Mouse (Mus musculus) brown adipose tissue, adult 24 weeks (tissue): ENCODE results near the gene Nqo1. TPM values are rescaled to one million over a fixed set of nuclear protein-coding genes. Genes with fewer than 3 reads are reported as not detected.
A peak's percentile ranks its signal among the peaks of the same experiment; 100 is the strongest.

Experiments used
- H3K27ac ChIP-seq: fragments of 200-500 bp; replicated peaks from 2 replicates; pipeline ENCODE4 v1.5.1; 2012; ENCODE audit warnings: low read depth, mild to moderate bottlenecking, low read length
- H3K4me1 ChIP-seq: fragments of 200-500 bp; 2 replicates; pipeline ENCODE4 v1.6.1; 2012; ENCODE audit warnings: low read length, mixed read lengths; ENCODE audit not compliant: control insufficient read depth, insufficient read depth, insufficient read length
- H3K4me3 ChIP-seq: fragments of 200-500 bp; 2 replicates; pipeline ENCODE4 v1.5.1; 2012; ENCODE audit warnings: low read depth, mild to moderate bottlenecking, low read length, moderate library complexity; ENCODE audit not compliant: insufficient read depth
- polyA plus RNA-seq: library from polyadenylated mRNA; stranded (reverse); fragments of >200 nt; gene quantifications from 2 replicates; pipeline ENCODE4 v1.2.4, GENCODE M21; 2012; ENCODE audit not compliant: missing spikeins, insufficient read depth, insufficient read length

The Nqo1 gene
- polyA plus RNA-seq, 1 experiment, result 2.9 TPM

DNA sequence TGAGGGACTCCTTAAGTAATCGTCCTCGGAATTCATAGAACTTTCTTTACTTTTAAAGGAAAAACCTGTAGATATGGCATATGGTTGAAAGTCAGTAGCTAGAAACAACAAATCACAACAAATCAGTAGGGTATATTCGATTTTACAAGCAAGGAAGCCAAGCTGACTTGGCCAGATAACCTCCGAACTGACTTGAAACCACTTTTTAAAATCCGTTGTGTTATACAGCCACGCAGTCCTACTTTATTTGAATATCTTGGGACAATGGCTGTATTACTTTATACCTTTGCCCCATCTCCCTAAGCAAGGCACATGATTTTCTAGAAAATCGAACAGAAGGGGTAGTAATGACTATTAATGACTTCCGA, 22.2 kb upstream of the Nqo1 start:
- Histone ChIP-seq H3K27ac (no peak overlapping the region), H3K4me3 (no peak overlapping the region), H3K4me1 (no peaks in the 10 kb centered on the region)

DNA sequence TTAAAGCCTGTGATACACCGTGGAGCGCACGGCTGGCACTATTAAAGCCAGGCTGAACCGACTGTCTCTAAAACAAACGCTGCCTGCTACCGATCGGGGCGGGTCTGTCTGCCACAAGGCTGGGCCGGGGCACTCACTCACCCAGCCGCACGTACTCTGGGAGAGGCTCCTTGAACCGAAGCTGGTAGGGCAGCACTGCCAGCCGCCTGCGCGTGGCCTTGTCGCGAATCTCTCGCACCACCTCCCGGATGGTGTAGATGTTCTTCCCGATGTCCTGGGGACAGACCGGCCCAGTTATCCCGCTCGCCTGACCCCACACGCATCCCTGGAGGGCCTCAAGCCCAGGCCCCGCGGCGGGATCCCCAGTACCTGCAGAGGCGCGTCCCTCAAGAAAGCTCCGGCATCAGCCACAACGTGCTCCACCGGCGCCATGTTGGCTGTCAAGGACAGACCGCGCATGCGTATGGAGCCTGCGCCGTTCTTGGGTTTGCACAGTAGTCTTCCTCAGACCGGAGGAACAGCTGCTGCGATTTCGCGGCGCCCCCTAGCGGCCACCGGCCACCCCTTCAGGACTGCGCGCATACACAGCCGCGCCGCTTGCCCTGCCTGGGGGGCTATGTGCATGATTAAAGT, 21.7 kb upstream of the Nqo1 start, which contains the start of gene Nob1:
Gene Nob1, minus strand, starts transcription at position 455 of the 633 bp plus-strand sequence.
- Histone ChIP-seq H3K27ac (no peak within 1 kb of the TSS), H3K4me3 (peak within 1 kb of the TSS; percentile 90), H3K4me1 (no peaks in the 10 kb centered on the region)

DNA sequence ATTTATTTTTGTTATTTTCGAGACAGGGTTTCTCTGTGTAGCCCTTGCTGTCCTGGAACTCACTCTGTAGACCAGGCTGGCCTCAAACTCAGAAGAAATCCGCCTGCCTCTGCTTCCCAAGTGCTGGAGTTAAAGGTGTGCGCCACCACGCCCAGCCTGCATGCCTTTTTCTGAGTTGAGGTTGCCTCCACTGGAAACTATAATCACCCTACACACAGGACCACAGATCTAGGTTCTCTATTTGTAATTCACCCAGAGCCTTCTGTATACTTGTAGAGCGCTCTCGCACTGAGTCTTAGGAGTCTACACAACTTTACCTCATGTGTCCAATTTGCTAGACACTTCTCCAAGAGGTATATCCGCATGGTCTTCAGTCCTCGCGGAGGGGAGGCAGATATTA, 21.2 kb upstream of the Nqo1 start:
- Histone ChIP-seq H3K4me1 (no peaks in the 10 kb centered on the region), H3K4me3 (peak overlapping the region; percentile 90), H3K27ac (no peak overlapping the region)

DNA sequence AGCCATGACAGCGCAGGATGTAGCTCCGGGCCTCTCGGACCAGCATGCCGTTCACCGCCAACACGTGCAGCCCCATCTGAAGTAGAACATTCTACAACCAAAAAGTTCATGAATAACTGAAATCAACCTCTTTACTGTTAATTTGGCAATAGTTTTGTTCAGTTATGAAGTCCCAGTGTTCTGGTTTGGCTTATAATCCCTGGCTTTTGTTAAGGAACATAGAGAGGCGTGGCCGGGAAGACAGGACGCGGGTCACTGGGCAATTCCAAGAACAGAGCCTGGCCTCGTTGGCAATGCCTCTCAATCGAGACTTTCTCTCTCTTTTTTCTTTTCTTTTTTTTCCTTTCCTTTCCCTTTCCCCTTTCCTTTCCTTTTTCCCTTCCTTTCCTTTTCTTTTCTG, 14.0 kb upstream of the Nqo1 start:
- no peak overlapping the region for H3K4me3 ChIP-seq

DNA sequence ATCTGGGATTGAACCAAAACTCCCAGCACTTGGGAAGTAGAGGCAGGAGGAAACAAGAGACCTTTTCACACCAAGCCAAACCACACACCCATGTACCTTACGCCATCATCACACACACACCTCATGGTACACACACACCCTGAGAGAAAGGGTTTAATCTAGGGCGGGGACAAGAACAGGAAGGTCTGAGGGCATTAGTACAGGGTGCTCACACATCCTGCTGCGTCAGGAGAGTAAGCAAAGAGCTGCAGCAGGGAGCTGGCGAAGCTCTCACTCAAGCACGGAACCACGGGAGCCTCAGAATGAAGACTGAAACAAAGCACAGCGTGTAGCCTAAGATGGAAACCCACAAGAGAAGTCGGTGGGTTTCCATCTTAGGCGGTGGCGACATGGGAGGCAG, 10.9 kb upstream of the Nqo1 start:
- H3K27ac ChIP-seq, result no peak overlapping the region
- H3K4me3 ChIP-seq, result no peak overlapping the region
- no peaks in the 10 kb centered on the region for H3K4me1 ChIP-seq

More for the DNA sequence above, 14.0 kb upstream of the Nqo1 start:
- no peak overlapping the region for H3K27ac ChIP-seq
- H3K4me1 ChIP-seq, result no peaks in the 10 kb centered on the region

DNA sequence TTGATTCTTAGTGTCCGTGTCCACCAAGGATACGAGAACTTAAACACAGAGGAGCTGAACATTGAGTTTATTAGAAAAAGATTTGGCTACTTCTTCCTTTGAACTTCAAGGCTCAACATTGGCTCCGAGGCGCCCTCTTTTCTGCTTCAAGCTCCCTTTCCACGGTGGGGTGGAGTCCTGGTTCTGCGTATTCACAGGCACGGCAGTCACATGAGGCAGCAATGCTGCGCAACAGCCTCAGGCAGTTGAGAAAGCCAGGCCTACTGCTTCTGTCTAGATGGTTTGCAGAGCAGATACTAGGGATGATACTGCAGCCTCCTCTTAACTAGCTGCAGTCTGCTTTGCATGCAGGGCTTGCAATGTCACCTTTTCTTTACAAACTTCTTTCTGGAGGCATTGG, 9.5 kb upstream of the Nqo1 start:
- H3K27ac ChIP-seq, result no peak overlapping the region
- no peaks in the 10 kb centered on the region for H3K4me1 ChIP-seq
- H3K4me3 ChIP-seq, result no peak overlapping the region

DNA sequence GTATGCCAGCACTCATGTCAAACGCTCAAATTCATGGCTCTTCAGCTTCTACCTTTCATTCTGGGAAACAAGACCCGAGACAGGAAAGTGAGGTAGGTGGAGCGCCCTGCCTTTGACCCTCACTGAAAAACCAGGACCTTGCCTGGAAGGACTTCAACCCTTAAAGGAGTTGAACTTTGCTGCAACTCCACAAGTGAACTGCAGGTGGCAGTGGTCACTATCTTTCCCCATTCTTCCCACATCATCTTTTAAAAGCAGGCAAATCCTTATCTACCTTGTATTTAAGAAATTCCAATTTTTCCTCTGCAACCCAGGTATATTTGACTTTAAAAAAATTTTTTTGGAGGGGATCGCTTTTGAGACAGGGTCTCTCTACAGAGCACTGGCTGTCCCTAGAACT, 8.4 kb upstream of the Nqo1 start:
- no peak overlapping the region for H3K27ac ChIP-seq
- H3K4me3 ChIP-seq, result no peak overlapping the region
- no peaks in the 10 kb centered on the region for H3K4me1 ChIP-seq

DNA sequence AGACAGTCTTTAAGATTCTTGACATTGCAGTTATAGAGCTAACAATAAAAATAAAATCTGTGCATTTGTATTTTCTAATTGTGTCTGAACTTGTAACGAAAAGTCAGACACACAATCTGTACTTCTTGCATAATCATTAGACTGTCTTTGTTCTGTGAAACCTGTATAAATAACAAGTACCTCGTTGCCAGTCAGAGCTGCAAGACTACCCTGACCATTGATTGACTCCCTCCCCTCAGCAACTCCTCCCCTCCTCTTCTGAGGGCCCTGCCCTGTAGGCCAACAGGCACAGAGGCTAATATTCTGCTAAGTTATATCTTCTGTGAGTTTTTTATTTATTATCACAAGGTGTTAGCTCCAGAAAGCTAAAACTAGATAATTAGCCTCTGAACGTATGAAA, 2.9 kb upstream of the Nqo1 start:
- no peak overlapping the region for H3K27ac ChIP-seq

DNA sequence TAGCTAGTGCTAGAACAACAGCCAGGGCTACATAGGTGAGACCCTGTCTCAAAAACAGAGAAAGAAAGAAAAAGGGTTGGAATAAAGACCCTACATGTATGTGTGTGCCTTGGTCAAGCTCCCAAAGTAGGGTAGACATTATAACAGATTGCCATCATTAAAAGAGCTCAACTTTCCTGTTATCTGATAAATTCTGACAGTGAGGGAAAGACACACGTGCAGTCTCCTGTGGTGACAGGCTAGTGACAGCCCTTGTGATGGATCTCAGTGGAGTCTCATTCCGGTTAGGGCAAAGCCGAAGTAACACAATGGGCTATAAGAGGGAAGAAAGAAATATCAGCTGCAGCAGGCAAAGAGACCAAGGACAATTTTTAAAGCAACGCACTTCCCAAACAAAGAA, 1.1 kb upstream of the Nqo1 start:
- Histone ChIP-seq H3K27ac (no peak overlapping the region), H3K4me1 (no peaks in the 10 kb centered on the region), H3K4me3 (no peak overlapping the region)

More for the DNA sequence above, 2.9 kb upstream of the Nqo1 start:
- Histone ChIP-seq H3K4me1 (no peaks in the 10 kb centered on the region), H3K4me3 (no peak overlapping the region)

DNA sequence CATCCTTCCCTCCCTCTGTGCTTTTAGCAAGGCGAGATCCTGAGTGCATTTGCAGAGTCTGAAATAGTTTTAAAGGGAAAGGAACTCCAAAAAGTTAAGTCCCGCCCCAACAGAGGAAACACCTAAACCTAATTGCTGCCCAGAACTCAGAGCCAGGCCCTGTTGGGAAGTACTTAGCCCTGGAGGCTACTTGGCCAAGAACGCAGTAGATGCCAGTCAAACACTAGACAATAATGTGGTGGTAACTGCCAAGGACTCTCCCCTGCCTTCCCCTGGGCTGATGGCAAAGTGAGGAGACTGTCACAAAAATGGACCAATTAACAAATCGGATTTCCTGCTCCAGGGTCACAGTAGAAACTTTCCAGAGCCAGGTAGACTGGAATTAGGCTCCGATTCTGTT, 1.1 kb downstream of the Nqo1 start:
- no peak overlapping the region for H3K4me3 ChIP-seq

DNA sequence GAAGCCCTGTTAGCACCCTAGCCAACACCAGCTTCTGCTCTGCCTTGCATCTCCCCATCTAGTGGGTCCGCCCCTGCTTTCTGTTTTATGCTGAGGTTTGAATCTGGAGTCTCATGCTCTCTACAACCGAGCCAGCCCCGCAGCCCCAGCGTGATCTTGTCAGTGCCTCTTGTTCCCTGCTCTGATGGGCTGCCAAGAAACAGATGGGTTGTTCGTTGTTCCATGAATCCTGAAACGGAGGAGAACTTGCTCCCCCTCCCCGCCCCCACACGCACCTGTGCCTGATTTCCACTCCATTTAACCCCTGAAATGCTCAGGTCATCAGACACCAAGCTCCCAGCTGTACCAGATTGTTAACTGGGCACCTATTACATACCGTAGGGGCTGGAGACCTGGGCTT, 3.5 kb downstream of the Nqo1 start:
- H3K4me3 ChIP-seq, result no peak overlapping the region
- no peaks in the 10 kb centered on the region for H3K4me1 ChIP-seq
- H3K27ac ChIP-seq, result no peak overlapping the region

More for the DNA sequence above, 1.1 kb downstream of the Nqo1 start:
- Histone ChIP-seq H3K4me1 (no peaks in the 10 kb centered on the region), H3K27ac (no peak overlapping the region)

DNA sequence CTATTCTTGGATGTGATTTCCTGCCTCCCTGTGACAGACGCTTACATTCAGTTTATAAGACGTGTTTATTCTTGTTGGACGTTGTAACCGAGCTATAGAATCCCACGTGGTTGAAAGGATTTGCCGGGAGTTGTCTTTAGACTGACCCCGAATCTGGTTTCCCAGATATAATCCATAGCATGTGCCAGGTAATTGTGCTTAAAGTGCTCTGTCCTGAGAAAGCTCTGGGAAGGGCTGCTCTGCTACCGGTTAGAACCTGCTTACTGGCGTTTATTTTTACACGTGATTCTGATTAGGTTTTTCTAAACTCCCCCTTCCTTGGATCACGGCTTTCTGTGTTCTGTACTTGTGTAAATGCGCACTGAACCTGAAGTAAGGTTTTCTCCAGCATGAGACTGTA, 5.3 kb downstream of the Nqo1 start:
- Histone ChIP-seq H3K4me3 (no peak overlapping the region), H3K27ac (no peak overlapping the region), H3K4me1 (no peaks in the 10 kb centered on the region)

DNA sequence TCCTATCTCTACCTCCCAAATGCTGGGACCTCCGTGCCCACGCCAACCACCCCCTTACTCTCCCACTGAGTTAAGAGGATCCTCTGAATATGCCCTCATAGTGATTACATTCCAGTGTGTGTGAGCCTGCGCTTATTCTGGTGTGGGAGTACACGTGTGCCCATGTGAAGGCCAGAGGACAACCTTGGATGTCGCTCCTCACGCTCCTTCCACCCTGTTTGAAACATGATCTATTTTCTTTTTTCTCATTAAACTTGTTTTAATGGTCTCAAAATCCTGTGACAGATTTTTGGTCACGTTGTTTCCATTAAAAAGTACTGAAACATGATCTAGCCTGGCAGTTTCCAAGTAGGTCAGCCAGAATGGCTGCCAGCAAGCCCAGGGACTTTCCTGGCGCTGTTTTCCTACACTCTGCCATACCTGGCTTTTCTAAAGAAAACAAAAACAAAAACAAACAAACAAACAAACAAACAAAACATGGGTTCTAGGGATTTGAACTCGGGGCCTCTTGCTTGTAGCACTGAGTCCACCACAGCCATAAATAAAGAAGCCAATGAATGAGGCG, 6.8 kb downstream of the Nqo1 start:
- no peaks in the 10 kb centered on the region for H3K4me1 ChIP-seq
- no peak overlapping the region for H3K4me3 ChIP-seq
- H3K27ac ChIP-seq, result no peak overlapping the region

DNA sequence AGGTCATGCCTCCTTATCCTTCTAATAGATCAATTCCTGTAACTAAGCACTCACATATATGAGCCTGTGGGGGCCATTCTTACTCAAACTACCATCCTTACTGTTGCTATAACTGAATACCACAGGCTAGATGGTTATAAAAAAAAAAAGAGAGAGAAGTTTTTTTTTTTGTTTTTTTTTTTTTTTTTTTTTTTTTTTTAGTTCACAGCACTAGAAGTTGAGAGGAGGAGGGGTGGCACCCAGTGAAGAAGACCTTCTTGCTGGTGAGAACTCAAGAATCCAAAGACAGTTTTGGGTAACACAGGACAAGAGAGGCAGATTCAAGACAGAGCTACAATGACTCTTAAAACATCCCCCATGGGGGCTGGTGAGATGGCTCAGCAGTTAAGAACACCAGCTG, 7.6 kb downstream of the Nqo1 start:
- Histone ChIP-seq H3K4me3 (no peak overlapping the region), H3K27ac (no peak overlapping the region), H3K4me1 (no peaks in the 10 kb centered on the region)

DNA sequence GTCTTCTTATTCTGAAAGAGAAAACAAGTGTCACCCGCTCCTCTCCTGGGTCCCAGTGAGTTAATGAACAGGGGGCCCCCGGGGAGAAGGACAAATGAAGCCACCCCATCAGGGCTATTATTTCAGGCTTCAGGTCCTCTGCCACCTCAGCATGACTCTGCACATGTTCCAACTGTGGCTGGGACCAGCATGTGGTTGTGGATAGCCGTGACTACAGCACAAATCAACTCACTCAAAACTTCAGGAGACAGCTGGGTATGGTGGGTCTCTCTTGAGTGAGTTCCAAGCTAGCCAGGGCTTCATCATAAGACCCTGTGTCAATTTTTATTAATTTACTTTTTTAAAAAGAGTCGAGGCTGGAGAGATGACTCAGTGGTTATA, 11.9 kb downstream of the Nqo1 start:
- H3K4me3 ChIP-seq, result no peak overlapping the region
- no peak overlapping the region for H3K27ac ChIP-seq

DNA sequence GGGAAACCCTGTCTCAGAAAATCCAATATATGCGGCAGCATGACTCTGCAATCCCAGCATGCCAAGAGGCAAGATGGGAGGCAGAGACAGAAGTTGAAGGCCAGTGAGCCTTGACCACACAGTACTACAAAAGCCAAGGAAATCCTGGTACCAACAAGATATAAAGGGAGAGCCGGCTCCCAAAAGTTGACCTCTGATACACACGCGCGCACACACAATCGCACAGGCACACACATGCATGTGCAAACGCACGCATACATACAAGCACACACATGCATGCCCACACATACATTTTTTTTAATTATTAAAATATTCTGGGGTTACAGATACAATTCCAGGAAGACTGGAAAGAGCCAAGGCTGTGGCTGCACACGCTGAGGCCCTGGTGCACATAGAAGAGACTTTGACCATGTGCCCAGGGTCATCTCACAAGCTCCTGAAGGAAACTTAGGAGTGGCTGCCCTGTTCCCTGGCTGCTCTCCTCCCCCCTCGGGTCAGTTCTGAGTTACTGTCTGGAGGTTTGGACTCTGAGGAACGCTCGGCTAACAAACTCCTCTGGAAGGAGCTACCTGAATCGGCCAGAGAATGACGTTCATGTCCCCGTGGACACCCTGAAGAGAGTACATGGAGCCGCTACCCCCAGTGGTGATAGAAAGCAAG, 12.4 kb downstream of the Nqo1 start:
- no peaks in the 10 kb centered on the region for H3K4me1 ChIP-seq
- no peak overlapping the region for H3K27ac ChIP-seq
- no peak overlapping the region for H3K4me3 ChIP-seq

More for the DNA sequence above, 11.9 kb downstream of the Nqo1 start:
- no peaks in the 10 kb centered on the region for H3K4me1 ChIP-seq
